Mouse (Mus musculus) kidney, postnatal 25 days (tissue): ENCODE measurements at regions not wholly inside any gene's neighbourhood (a gene's known extent, or its start where the extent isn't known, plus 50 kb on each side); places are given as distances from the start of the nearest gene placed in this dataset.
A peak's percentile ranks its signal among the peaks of the same experiment; 100 is the strongest.
"Not testable (repeated sequence)": the region's sequence is repeated elsewhere in the genome, so short reads cannot be mapped to it uniquely, and the experiment has no call there.

Experiments used
- DNase-seq, 2 experiments: peaks; one replicate each; pipeline ENCODE4 v3.0.0; 2021; ENCODE audit warnings: mixed read lengths in 2 of 2

- no peak for DNase-seq
Observed at GRCm38 (mm10) chr2:100918122-100918521, 706.4 kb upstream of the Rag2 start.

GRCm38 (mm10) chr2:100919537-100920212, 704.8 kb upstream of the Rag2 start:
- no peak for DNase-seq

- not testable (repeated sequence) for DNase-seq
Observed at GRCm38 (mm10) chr2:100948632-100949031, 675.9 kb upstream of the Rag2 start.

GRCm38 (mm10) chr2:100959412-100959811, 665.1 kb upstream of the Rag2 start:
- DNase-seq = no peak

GRCm38 (mm10) chr2:100964584-100964983, 659.9 kb upstream of the Rag2 start:
- no peak for DNase-seq

- no peak for DNase-seq
Observed at GRCm38 (mm10) chr2:100977202-100977601, 647.3 kb upstream of the Rag2 start.

- DNase-seq = no peak
Observed at GRCm38 (mm10) chr2:100982362-100982761, 642.2 kb upstream of the Rag2 start.

GRCm38 (mm10) chr2:101015353-101015752, 609.2 kb upstream of the Rag2 start:
- DNase-seq = no peak

GRCm38 (mm10) chr2:101019384-101019783, 605.1 kb upstream of the Rag2 start:
- DNase-seq = no peak

- no peak for DNase-seq
Observed at GRCm38 (mm10) chr2:101021515-101021914, 603.0 kb upstream of the Rag2 start.

- DNase-seq = no peak
Observed at GRCm38 (mm10) chr2:101043050-101043449, 581.5 kb upstream of the Rag2 start.

GRCm38 (mm10) chr2:101062939-101063338, 561.6 kb upstream of the Rag2 start:
- DNase-seq = no peak

- DNase-seq = no peak
Observed at GRCm38 (mm10) chr2:101074990-101075389, 549.5 kb upstream of the Rag2 start.

GRCm38 (mm10) chr2:101080231-101080630, 544.3 kb upstream of the Rag2 start:
- DNase-seq = no peak

- no peak for DNase-seq
Observed at GRCm38 (mm10) chr2:101083813-101084212, 540.7 kb upstream of the Rag2 start.

GRCm38 (mm10) chr2:101084648-101085047, 539.9 kb upstream of the Rag2 start:
- DNase-seq = no peak

- DNase-seq = no peak
Observed at GRCm38 (mm10) chr2:101107183-101107872, 517.2 kb upstream of the Rag2 start.

- DNase-seq = no peak
Observed at GRCm38 (mm10) chr2:101136867-101137266, 487.7 kb upstream of the Rag2 start.

GRCm38 (mm10) chr2:101139931-101140330, 484.6 kb upstream of the Rag2 start:
- DNase-seq = no peak

- no peak for DNase-seq
Observed at GRCm38 (mm10) chr2:101156755-101157271, 467.7 kb upstream of the Rag2 start.

- DNase-seq = peak in 1 of 2 experiments; percentile 64
Observed at GRCm38 (mm10) chr2:101159276-101159675, 465.2 kb upstream of the Rag2 start.

GRCm38 (mm10) chr2:101165942-101166341, 458.6 kb upstream of the Rag2 start:
- DNase-seq = no peak

GRCm38 (mm10) chr2:101172806-101173205, 451.7 kb upstream of the Rag2 start:
- DNase-seq = no peak

- DNase-seq = no peak
Observed at GRCm38 (mm10) chr2:101175124-101175523, 449.4 kb upstream of the Rag2 start.
